Mouse (Mus musculus): Measurements from ENCODE around the gene Ryr2. TPM values are rescaled to one million over a fixed set of nuclear protein-coding genes. Genes with fewer than 3 reads are reported as not detected.
"Not testable (repeated sequence)": the region's sequence is repeated elsewhere in the genome, so short reads cannot be mapped to it uniquely, and the experiment has no call there.

Ryr2 gene
- total RNA-seq (2014; fragmentation: Nextera tagmentation) (0.10 TPM in 1 of 2 replicates, not detected in the other), total RNA-seq (2017) (0.41 and 0.60 TPM in 2 replicates), polyA plus RNA-seq (2012) (not detected in 2 replicates)

DNA sequence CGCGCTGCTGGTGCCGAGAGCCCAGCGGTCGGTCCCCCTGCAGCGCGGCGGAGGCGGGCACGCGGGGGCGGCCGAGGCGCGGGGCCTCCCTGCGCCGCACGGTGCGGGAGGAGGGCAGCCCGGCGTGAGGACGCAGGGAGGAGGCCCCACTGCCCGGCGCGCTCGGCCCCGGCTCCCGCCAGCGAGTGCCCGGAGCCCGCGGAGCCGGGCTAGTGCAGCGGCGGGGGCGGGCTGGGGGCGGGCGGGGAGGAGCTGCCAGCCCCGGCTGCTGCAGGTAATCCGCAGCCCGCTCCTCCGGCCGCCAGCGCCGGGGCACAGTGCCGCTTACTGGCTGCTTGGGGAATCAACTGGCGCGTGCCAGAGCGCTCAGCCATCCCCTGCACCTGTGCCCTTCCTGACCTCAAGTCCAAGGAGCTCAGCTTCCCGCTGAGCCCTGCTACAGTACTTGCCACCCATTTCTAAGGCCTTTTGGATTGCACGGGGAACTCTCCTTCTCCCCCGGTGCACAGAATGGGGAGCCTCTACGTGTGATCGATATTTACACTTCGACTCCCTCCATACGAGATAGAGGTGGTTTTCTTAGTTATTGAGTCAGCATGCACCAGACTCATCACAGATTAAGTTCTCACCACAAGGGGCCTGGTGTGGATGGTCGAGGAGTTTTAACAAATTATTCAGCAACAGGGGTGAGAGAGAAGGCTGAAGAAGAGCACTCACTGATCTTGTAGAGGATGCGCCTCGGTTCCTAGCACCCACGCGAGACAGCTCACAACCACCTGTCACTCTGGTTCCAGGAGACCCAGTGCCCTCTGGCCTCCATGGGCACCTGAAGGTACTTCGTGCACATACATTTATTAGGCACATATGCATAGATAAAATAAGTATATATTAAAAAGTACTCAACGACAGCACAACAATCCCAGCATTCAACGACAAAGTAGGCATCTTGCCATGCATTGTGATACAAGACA lies at the start of gene Ryr2:
Ryr2 (minus strand) TSS at position 284 of the 971 bp plus-strand sequence.
- no peak for DNase-seq (ENCODE audit: low spot score)
- TF ChIP-seq POLR2AphosphoS5 (IDR thresholded peaks at IDR 0.05; ENCODE audit: insufficient replicate concordance, low read depth, low read length) (no peak), TAL1 (conservative IDR thresholded peaks at IDR 0.05; ENCODE audit: low read depth, low read length) (no peak), GATA1 (IDR thresholded peaks at IDR 0.05; ENCODE audit: borderline replicate concordance, low read length) (no peak), CTCF (IDR thresholded peaks at IDR 0.05; ENCODE audit: low read depth, low read length) (no peak), GATA2 (IDR thresholded peaks at IDR 0.05; ENCODE audit: borderline replicate concordance, low read depth, low read length) (no peak)
- H3K27me3 ChIP-seq (ENCODE audit: insufficient read depth, low read length) = peaks cover 16% of the 10 kb centered on the region; the same call in 1 of the 2 replicates

DNA sequence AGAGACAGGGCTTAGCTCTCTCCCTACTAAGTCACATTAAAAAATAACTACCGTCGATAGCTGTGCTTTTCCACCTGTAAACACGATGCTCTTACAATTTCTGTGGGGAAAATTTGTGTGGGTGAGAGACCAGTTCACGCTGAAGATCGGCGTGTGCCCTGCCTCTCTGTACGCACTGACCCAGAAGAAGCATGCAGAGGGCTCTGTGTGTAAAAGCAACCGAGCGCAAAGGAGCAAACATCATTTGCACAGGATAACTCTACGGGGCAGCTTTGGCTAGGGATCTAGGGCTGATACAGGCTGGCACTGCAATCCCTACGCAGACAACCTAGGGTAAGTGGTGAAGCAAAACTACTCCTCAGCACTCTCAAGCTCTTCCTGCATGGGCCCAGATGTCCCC lies 47.2 kb upstream of the Ryr2 start:
- Histone ChIP-seq H3K36me3 (replicated peaks) (no peaks in the 10 kb centered on the region), H3K4me3 (ENCODE audit: low read depth, low read length) (no peak overlapping the region), H3K9me3 (replicated peaks) (no peaks in the 10 kb centered on the region), H3K4me1 (ENCODE audit: insufficient read depth, low read depth, low read length) (no peaks in the 10 kb centered on the region), H3K27me3 (ENCODE audit: insufficient read depth, low read length) (no peaks in the 10 kb centered on the region; the same call in none of the 2 replicates)
- no peak for DNase-seq (ENCODE audit: low spot score)
- TF ChIP-seq CTCF (IDR thresholded peaks at IDR 0.05; ENCODE audit: low read depth, low read length) (no peak), GATA1 (IDR thresholded peaks at IDR 0.05; ENCODE audit: borderline replicate concordance, low read length) (no peak), GATA2 (IDR thresholded peaks at IDR 0.05; ENCODE audit: borderline replicate concordance, low read depth, low read length) (no peak), TAL1 (conservative IDR thresholded peaks at IDR 0.05; ENCODE audit: low read depth, low read length) (no peak), POLR2AphosphoS5 (IDR thresholded peaks at IDR 0.05; ENCODE audit: insufficient replicate concordance, low read depth, low read length) (no peak)
- no peak for ATAC-seq (ENCODE audit: extremely low read depth, insufficient number of reproducible peaks, low FRiP score, poor library complexity, severe bottlenecking)

More for the DNA sequence above, at the start of gene Ryr2:
- no peak within 1 kb of the TSS for H3K4me3 ChIP-seq (ENCODE audit: low read depth, low read length)
- no peaks in the 10 kb centered on the region for H3K9me3 ChIP-seq (replicated peaks)
- no peak for ATAC-seq (ENCODE audit: extremely low read depth, insufficient number of reproducible peaks, low FRiP score, poor library complexity, severe bottlenecking)
- H3K4me1 ChIP-seq (ENCODE audit: insufficient read depth, low read depth, low read length) = no peaks in the 10 kb centered on the region
- no peaks in the 10 kb centered on the region for H3K36me3 ChIP-seq (replicated peaks)

DNA sequence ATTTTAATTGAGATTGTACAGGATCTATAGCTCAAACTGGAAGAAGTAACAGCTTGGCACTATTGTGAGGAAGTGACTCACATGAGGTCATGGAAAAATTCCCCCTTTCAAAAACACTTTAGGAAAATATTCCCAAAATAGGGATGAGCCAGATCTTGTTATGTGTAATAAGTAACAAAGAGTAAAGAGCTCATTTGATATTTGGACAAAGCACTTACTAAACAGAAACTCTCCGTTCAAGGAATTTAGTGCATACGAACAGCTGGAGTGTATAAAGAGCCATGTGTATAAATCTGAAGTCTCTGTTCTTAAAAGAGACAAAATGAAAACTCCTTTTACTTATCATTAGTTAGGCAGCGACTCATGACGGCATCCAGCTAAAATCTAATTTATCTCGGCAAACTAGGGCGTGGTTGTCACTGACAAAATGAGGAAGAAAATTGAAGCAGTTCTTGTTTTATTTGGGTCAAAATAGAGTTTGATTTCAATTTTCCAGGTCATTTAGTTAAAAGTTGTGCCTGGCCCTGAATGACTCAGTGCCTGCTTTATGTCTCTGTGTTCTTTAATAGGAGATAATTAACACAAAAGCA lies 40.3 kb upstream of the Ryr2 start:
- no peaks in the 10 kb centered on the region for H3K9me3 ChIP-seq (replicated peaks)
- H3K4me1 ChIP-seq (ENCODE audit: insufficient read depth, low read depth, low read length) = no peaks in the 10 kb centered on the region
- no peak for TF ChIP-seq GATA1 (IDR thresholded peaks at IDR 0.05; ENCODE audit: borderline replicate concordance, low read length)
- no peak for TF ChIP-seq TAL1 (conservative IDR thresholded peaks at IDR 0.05; ENCODE audit: low read depth, low read length)
- TF ChIP-seq POLR2AphosphoS5 (IDR thresholded peaks at IDR 0.05; ENCODE audit: insufficient replicate concordance, low read depth, low read length) = no peak
- no peak for TF ChIP-seq CTCF (IDR thresholded peaks at IDR 0.05; ENCODE audit: low read depth, low read length)
- no peak for TF ChIP-seq GATA2 (IDR thresholded peaks at IDR 0.05; ENCODE audit: borderline replicate concordance, low read depth, low read length)
- H3K4me3 ChIP-seq (ENCODE audit: low read depth, low read length) = no peak overlapping the region
- peaks cover 3% of the 10 kb centered on the region; the same call in 1 of the 2 replicates for H3K27me3 ChIP-seq (ENCODE audit: insufficient read depth, low read length)
- no peaks in the 10 kb centered on the region for H3K36me3 ChIP-seq (replicated peaks)
- no peak for ATAC-seq (ENCODE audit: extremely low read depth, insufficient number of reproducible peaks, low FRiP score, poor library complexity, severe bottlenecking)
- DNase-seq (ENCODE audit: low spot score) = no peak

DNA sequence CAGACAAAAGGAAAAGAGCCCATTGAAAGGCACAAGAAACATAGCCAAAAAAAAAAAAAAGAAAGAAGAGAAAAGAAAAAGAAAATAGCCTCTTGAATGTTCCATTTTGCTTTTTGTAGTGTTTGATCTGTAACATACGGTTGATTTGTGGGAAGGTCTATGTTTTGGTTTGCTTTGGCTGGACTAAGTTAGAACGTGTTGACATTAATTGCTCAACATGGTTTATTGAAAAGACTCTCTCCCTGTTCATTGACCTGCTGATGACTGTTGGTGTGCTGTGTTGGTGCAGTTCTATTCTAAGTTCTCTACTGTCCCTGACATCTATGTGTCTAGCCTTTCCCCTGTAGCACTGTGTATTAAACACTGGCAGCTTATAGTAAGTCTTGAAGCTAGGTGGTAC lies 39.7 kb upstream of the Ryr2 start:
- Histone ChIP-seq H3K36me3 (replicated peaks) (no peaks in the 10 kb centered on the region), H3K27me3 (ENCODE audit: insufficient read depth, low read length) (peaks cover 3% of the 10 kb centered on the region; the same call in 1 of the 2 replicates), H3K4me1 (ENCODE audit: insufficient read depth, low read depth, low read length) (no peaks in the 10 kb centered on the region), H3K9me3 (replicated peaks) (no peaks in the 10 kb centered on the region), H3K4me3 (ENCODE audit: low read depth, low read length) (no peak overlapping the region)
- DNase-seq (ENCODE audit: low spot score) (no peak), ATAC-seq (ENCODE audit: extremely low read depth, insufficient number of reproducible peaks, low FRiP score, poor library complexity, severe bottlenecking) (no peak)
- TF ChIP-seq CTCF (IDR thresholded peaks at IDR 0.05; ENCODE audit: low read depth, low read length) = no peak
- TF ChIP-seq GATA2 (IDR thresholded peaks at IDR 0.05; ENCODE audit: borderline replicate concordance, low read depth, low read length) = no peak
- TF ChIP-seq POLR2AphosphoS5 (IDR thresholded peaks at IDR 0.05; ENCODE audit: insufficient replicate concordance, low read depth, low read length) = no peak
- TF ChIP-seq GATA1 (IDR thresholded peaks at IDR 0.05; ENCODE audit: borderline replicate concordance, low read length) = no peak
- no peak for TF ChIP-seq TAL1 (conservative IDR thresholded peaks at IDR 0.05; ENCODE audit: low read depth, low read length)

DNA sequence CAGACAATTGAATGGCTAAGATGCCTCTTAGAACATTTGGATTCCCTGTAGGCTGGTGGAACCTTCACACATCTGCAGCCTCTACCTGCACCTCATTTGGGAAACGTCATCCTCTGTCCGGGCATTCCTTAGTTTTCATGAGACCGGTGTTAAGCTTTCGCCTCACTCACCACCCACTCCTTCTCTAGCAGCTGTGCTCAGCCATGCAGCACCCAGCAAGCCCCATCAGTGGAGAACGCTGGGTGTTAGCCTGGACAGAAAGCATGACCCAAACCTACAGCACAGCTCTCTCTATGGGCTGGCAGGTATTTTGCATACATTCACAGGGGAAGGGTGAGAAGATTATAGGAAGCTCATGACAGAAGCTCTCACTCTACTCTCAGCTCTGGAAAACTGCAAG lies 36.6 kb upstream of the Ryr2 start:
- Histone ChIP-seq H3K36me3 (replicated peaks) (no peaks in the 10 kb centered on the region), H3K9me3 (replicated peaks) (no peaks in the 10 kb centered on the region), H3K27me3 (ENCODE audit: insufficient read depth, low read length) (peaks cover 3% of the 10 kb centered on the region; the same call in 1 of the 2 replicates), H3K4me3 (ENCODE audit: low read depth, low read length) (no peak overlapping the region), H3K4me1 (ENCODE audit: insufficient read depth, low read depth, low read length) (no peaks in the 10 kb centered on the region)
- ATAC-seq (ENCODE audit: extremely low read depth, insufficient number of reproducible peaks, low FRiP score, poor library complexity, severe bottlenecking) (no peak), DNase-seq (ENCODE audit: low spot score) (no peak)
- TF ChIP-seq GATA1 (IDR thresholded peaks at IDR 0.05; ENCODE audit: borderline replicate concordance, low read length) (no peak), CTCF (IDR thresholded peaks at IDR 0.05; ENCODE audit: low read depth, low read length) (no peak), POLR2AphosphoS5 (IDR thresholded peaks at IDR 0.05; ENCODE audit: insufficient replicate concordance, low read depth, low read length) (no peak), TAL1 (conservative IDR thresholded peaks at IDR 0.05; ENCODE audit: low read depth, low read length) (no peak), GATA2 (IDR thresholded peaks at IDR 0.05; ENCODE audit: borderline replicate concordance, low read depth, low read length) (no peak)

DNA sequence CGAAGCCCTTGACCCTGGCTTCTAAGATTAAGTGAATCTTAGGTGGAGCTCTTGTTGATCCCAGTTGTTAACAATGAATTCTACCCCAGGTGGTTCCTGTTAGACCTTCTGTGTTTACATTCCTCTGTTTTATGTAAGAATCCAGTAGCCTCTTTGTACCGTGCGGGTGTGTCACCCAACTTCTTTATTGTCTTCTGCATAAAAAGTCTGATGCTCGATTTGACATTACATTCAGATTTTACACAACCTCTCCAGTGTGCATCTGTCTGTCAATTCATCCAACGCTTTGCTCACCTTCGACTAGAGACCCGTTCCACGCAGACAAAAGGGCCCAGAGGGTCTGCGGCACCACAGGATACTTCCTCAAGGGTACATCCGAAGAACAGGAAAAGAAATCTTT lies 29.7 kb upstream of the Ryr2 start:
- not testable (repeated sequence) for H3K9me3 ChIP-seq (replicated peaks); ATAC-seq (ENCODE audit: extremely low read depth, insufficient number of reproducible peaks, low FRiP score, poor library complexity, severe bottlenecking)

More for the DNA sequence above, 29.7 kb upstream of the Ryr2 start:
- H3K4me3 ChIP-seq (ENCODE audit: low read depth, low read length); H3K27me3 ChIP-seq (ENCODE audit: insufficient read depth, low read length); H3K4me1 ChIP-seq (ENCODE audit: insufficient read depth, low read depth, low read length); H3K36me3 ChIP-seq (replicated peaks); DNase-seq (ENCODE audit: low spot score): not testable (repeated sequence)

Data from G1E (cell line).